Mouse (Mus musculus) neural tube, embryonic 13.5 days (tissue): ENCODE data around the gene Cit. TPM values are rescaled to one million over a fixed set of nuclear protein-coding genes. Genes with fewer than 3 reads are reported as not detected.

ENCODE experiments used
- ATAC-seq: fragments of 200-750 bp; cut with Nextera tagmentation; 2 replicates; pipeline ENCODE4 v1.8.0; 2017; ENCODE audit warnings: low read depth, mild to moderate bottlenecking, moderate TSS enrichment, moderate library complexity
- H3K27ac ChIP-seq: fragments of 300-500 bp; sonication (generic); replicated peaks from 2 replicates; pipeline ENCODE4 v1.5.1; 2015; ENCODE audit warnings: moderate library complexity, mild to moderate bottlenecking, inconsistent platforms
- H3K27me3 ChIP-seq: fragments of 300-500 bp; sonication (generic); 2 replicates; pipeline ENCODE4 v1.6.1; 2015; ENCODE audit warnings: mild to moderate bottlenecking, inconsistent platforms
- H3K36me3 ChIP-seq: fragments of 300-500 bp; sonication (generic); 2 replicates; pipeline ENCODE4 v1.6.1; 2015; ENCODE audit warnings: mild to moderate bottlenecking, inconsistent platforms
- H3K4me1 ChIP-seq: fragments of 300-500 bp; sonication (generic); replicated peaks from 2 replicates; pipeline ENCODE4 v1.6.1; 2015; ENCODE audit warnings: inconsistent platforms
- H3K4me2 ChIP-seq: fragments of 300-500 bp; sonication (generic); 2 replicates; pipeline ENCODE4 v1.6.1; 2015; ENCODE audit warnings: inconsistent platforms, mild to moderate bottlenecking, moderate library complexity
- H3K4me3 ChIP-seq: fragments of 300-500 bp; sonication (generic); 2 replicates; pipeline ENCODE4 v1.5.1; 2015; ENCODE audit warnings: mild to moderate bottlenecking, inconsistent platforms
- H3K9ac ChIP-seq: fragments of 300-500 bp; sonication (generic); 2 replicates; pipeline ENCODE4 v1.6.1; 2015; ENCODE audit warnings: moderate library complexity, mild to moderate bottlenecking, inconsistent platforms
- H3K9me3 ChIP-seq: fragments of 300-500 bp; sonication (generic); 2 replicates; pipeline ENCODE4 v1.6.1; 2016; ENCODE audit warnings: inconsistent platforms
- WGBS: fragments of 180-500 bp; shearing (Covaris S2); methylation state at CpG from one replicate; pipeline ENCODE4 v1.1.7; 2015; 5-methylcytosine and 5-hydroxymethylcytosine counted together
- polyA plus RNA-seq: library from polyadenylated mRNA; unstranded; fragments of >200 nt; fragmentation: Nextera tagmentation; extraction: Ambion mirVana; gene quantifications from 2 replicates; pipeline ENCODE4 v1.2.1, GENCODE M21; 2015

Gene Cit
- polyA plus RNA-seq, 1 experiment from 2014 or later = 16.6 TPM

- H3K36me3 ChIP-seq = no peaks in the 10 kb centered on the region; the same call in 1 of the 2 replicates
- peaks cover 22% of the 10 kb centered on the region; the same call in 1 of the 2 replicates for H3K4me1 ChIP-seq
- H3K27ac ChIP-seq = no peak overlapping the region
- H3K4me2 ChIP-seq = no peak overlapping the region
- no peaks in the 10 kb centered on the region for H3K27me3 ChIP-seq
- no peak for ATAC-seq
- 65% methylated on average over 16 of the region's 16 CpGs for WGBS
- no peaks in the 10 kb centered on the region for H3K9me3 ChIP-seq
- no peak overlapping the region for H3K4me3 ChIP-seq
- no peak overlapping the region for H3K9ac ChIP-seq
Observed at GRCm38 (mm10) chr5:115979134-115979696, 134.1 kb downstream of the Cit start.

DNA sequence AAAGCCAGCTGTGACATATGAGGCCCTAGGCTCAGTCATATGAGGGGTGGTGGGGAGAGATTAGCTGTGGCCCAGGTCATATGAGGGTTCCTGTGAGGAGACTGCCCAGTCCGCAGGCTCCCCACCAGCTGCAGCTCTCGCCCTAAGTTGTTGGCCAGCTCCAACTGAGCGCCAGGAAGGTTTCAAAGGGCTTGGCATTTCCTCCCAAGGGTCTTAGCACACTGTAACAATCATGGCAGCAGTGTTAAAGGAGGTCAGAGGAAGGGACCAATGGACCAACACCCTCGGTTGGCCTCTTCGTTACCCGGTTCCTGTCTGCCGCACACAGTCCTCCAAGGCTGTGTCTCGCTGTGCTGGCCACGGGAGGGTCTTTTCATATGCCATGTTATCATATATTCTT is 135.5 kb downstream of the Cit start:
- Histone ChIP-seq H3K9ac (no peak overlapping the region), H3K36me3 (peaks cover 5% of the 10 kb centered on the region; the same call in 1 of the 2 replicates), H3K4me1 (peaks cover 22% of the 10 kb centered on the region; the same call in 1 of the 2 replicates), H3K4me2 (no peak overlapping the region), H3K4me3 (no peak overlapping the region), H3K27me3 (no peaks in the 10 kb centered on the region), H3K9me3 (no peaks in the 10 kb centered on the region), H3K27ac (no peak overlapping the region)
- 84% methylated on average over 9 of the region's 9 CpGs for WGBS
- no peak for ATAC-seq

GRCm38 (mm10) chr5:115982671-115983373 is 137.7 kb downstream of the Cit start:
- Histone ChIP-seq H3K27me3 (no peaks in the 10 kb centered on the region), H3K4me1 (peaks cover 21% of the 10 kb centered on the region; the same call in 1 of the 2 replicates), H3K9me3 (no peaks in the 10 kb centered on the region), H3K4me3 (no peak overlapping the region), H3K9ac (no peak overlapping the region), H3K4me2 (no peak overlapping the region), H3K36me3 (peaks cover 11% of the 10 kb centered on the region; the same call in 1 of the 2 replicates), H3K27ac (no peak overlapping the region; the same call in 1 of the 2 replicates)
- no peak for ATAC-seq
- 63% methylated on average over 7 of the region's 7 CpGs for WGBS

GRCm38 (mm10) chr5:115984392-115984791 is 139.3 kb downstream of the Cit start:
- H3K4me3 ChIP-seq = no peak overlapping the region
- H3K4me1 ChIP-seq = peaks cover 8% of the 10 kb centered on the region; the same call in 1 of the 2 replicates
- WGBS = 91% methylated on average over 6 of the region's 6 CpGs
- peaks cover 26% of the 10 kb centered on the region for H3K36me3 ChIP-seq
- no peak overlapping the region for H3K9ac ChIP-seq
- no peak overlapping the region for H3K27ac ChIP-seq
- ATAC-seq = no peak
- no peak overlapping the region for H3K4me2 ChIP-seq
- no peaks in the 10 kb centered on the region for H3K27me3 ChIP-seq
- no peaks in the 10 kb centered on the region for H3K9me3 ChIP-seq

- H3K27ac ChIP-seq = no peak overlapping the region
- H3K4me1 ChIP-seq = peaks cover 8% of the 10 kb centered on the region; the same call in 1 of the 2 replicates
- H3K9ac ChIP-seq = no peak overlapping the region
- no peaks in the 10 kb centered on the region for H3K27me3 ChIP-seq
- H3K9me3 ChIP-seq = no peaks in the 10 kb centered on the region
- peaks cover 33% of the 10 kb centered on the region for H3K36me3 ChIP-seq
- no peak for ATAC-seq
- H3K4me3 ChIP-seq = no peak overlapping the region
- 91% methylated on average over 11 of the region's 11 CpGs for WGBS
- no peak overlapping the region for H3K4me2 ChIP-seq
Observed at GRCm38 (mm10) chr5:115985101-115985500, 140.0 kb downstream of the Cit start.

- H3K9me3 ChIP-seq = peaks cover 8% of the 10 kb centered on the region
- H3K27me3 ChIP-seq = no peaks in the 10 kb centered on the region
- peaks cover 54% of the 10 kb centered on the region for H3K36me3 ChIP-seq
- H3K27ac ChIP-seq = no peak overlapping the region
- no peak for ATAC-seq
- 84% methylated on average over 12 of the region's 12 CpGs for WGBS
- no peak overlapping the region for H3K4me2 ChIP-seq
- no peak overlapping the region for H3K9ac ChIP-seq
- peaks cover 8% of the 10 kb centered on the region; the same call in 1 of the 2 replicates for H3K4me1 ChIP-seq
- no peak overlapping the region for H3K4me3 ChIP-seq
Observed at GRCm38 (mm10) chr5:115987284-115987683, 142.2 kb downstream of the Cit start.

- peaks cover 8% of the 10 kb centered on the region for H3K9me3 ChIP-seq
- no peaks in the 10 kb centered on the region for H3K27me3 ChIP-seq
- 95% methylated on average over 11 of the region's 11 CpGs for WGBS
- H3K4me3 ChIP-seq = no peak overlapping the region
- H3K36me3 ChIP-seq = peaks cover 62% of the 10 kb centered on the region
- no peak overlapping the region for H3K27ac ChIP-seq
- no peaks in the 10 kb centered on the region for H3K4me1 ChIP-seq
- ATAC-seq = no peak
- H3K9ac ChIP-seq = no peak overlapping the region
- H3K4me2 ChIP-seq = no peak overlapping the region
Observed at GRCm38 (mm10) chr5:115991717-115992116, 146.6 kb downstream of the Cit start.

DNA sequence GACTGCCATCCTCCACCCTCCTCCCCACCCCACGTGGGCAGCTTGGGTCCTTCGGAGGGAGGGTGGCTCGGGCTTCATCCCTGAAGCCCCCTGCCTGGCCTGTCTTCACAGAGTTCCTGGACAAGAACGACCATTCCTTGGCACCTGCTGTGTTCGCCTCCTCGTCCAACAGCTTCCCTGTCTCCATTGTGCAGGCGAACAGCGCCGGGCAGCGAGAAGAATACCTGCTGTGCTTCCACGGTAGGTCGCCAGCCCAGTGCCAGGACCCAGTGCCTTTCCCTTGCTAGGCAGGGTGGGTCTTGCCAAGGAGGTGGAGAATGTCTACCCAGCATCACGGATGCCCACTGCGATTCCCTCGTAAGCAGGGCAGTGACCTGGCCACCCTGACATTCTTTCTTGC is 149.0 kb downstream of the Cit start:
- H3K4me1 ChIP-seq = no peaks in the 10 kb centered on the region
- H3K9ac ChIP-seq = no peak overlapping the region
- no peak overlapping the region for H3K4me3 ChIP-seq
- H3K36me3 ChIP-seq = peaks cover 44% of the 10 kb centered on the region
- H3K9me3 ChIP-seq = peaks cover 8% of the 10 kb centered on the region
- H3K27ac ChIP-seq = no peak overlapping the region
- no peak overlapping the region for H3K4me2 ChIP-seq
- no peaks in the 10 kb centered on the region for H3K27me3 ChIP-seq
- no peak for ATAC-seq
- 87% methylated on average over 15 of the region's 15 CpGs for WGBS

GRCm38 (mm10) chr5:115997376-115997775 is 152.3 kb downstream of the Cit start:
- no peak for ATAC-seq
- Histone ChIP-seq H3K27ac (no peak overlapping the region), H3K9me3 (no peaks in the 10 kb centered on the region), H3K36me3 (peaks cover 12% of the 10 kb centered on the region; the same call in 1 of the 2 replicates), H3K4me2 (no peak overlapping the region), H3K4me3 (no peak overlapping the region), H3K27me3 (no peaks in the 10 kb centered on the region), H3K4me1 (no peaks in the 10 kb centered on the region), H3K9ac (no peak overlapping the region)
- 81% methylated on average over 13 of the region's 13 CpGs for WGBS

GRCm38 (mm10) chr5:116003154-116003553 is 158.1 kb downstream of the Cit start:
- H3K4me2 ChIP-seq = no peak overlapping the region
- H3K9ac ChIP-seq = no peak overlapping the region
- H3K36me3 ChIP-seq = no peaks in the 10 kb centered on the region
- ATAC-seq = no peak
- WGBS = 87% methylated on average over 8 of the region's 8 CpGs
- H3K4me1 ChIP-seq = peaks cover 14% of the 10 kb centered on the region
- H3K27me3 ChIP-seq = no peaks in the 10 kb centered on the region
- no peaks in the 10 kb centered on the region for H3K9me3 ChIP-seq
- H3K27ac ChIP-seq = no peak overlapping the region
- H3K4me3 ChIP-seq = no peak overlapping the region

DNA sequence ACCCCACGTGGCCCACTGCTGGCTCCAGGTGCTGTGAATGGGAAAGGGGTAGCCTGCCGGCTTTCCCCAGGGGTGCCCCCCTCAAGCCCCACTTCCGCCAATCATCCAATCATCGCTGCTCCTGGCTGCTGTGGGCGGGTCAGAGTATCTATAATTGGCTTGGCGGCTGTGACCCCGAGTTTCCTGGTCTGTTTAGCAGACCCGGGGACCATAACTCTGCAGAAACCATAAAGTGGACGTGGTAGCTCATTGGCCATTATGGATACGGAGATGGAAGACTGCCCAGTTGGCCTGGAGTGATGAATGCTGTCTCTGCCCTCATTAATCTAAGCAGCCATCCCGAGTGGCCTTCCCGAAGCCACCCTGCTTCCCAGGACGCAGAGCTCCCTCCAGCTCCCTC is 158.7 kb downstream of the Cit start:
- H3K27ac ChIP-seq = peak overlapping the region; percentile 46
- ATAC-seq = 0 out of 2 replicates have a peak, but pooled peaks have one; percentile 32
- no peak overlapping the region for H3K4me3 ChIP-seq
- H3K4me1 ChIP-seq = peaks cover 14% of the 10 kb centered on the region
- no peak overlapping the region for H3K9ac ChIP-seq
- H3K9me3 ChIP-seq = no peaks in the 10 kb centered on the region
- H3K36me3 ChIP-seq = no peaks in the 10 kb centered on the region
- H3K4me2 ChIP-seq = peak overlapping the region; percentile 20
- WGBS = 42% methylated on average over 13 of the region's 13 CpGs
- no peaks in the 10 kb centered on the region for H3K27me3 ChIP-seq

- peak overlapping the region; percentile 20 for H3K4me2 ChIP-seq
- H3K36me3 ChIP-seq = no peaks in the 10 kb centered on the region
- 0 out of 2 replicates have a peak, but pooled peaks have one; percentile 19 for ATAC-seq
- no peak overlapping the region for H3K9ac ChIP-seq
- H3K27ac ChIP-seq = peak overlapping the region; percentile 46; the same call in 1 of the 2 replicates
- H3K27me3 ChIP-seq = no peaks in the 10 kb centered on the region
- H3K4me3 ChIP-seq = no peak overlapping the region
- WGBS = 81% methylated on average over 10 of the region's 10 CpGs
- no peaks in the 10 kb centered on the region for H3K9me3 ChIP-seq
- peaks cover 14% of the 10 kb centered on the region for H3K4me1 ChIP-seq
Observed at GRCm38 (mm10) chr5:116004271-116004670, 159.2 kb downstream of the Cit start.
